Mouse (Mus musculus) neural tube, embryonic 14.5 days (tissue): ENCODE data around the gene Slc46a1. TPM values are rescaled to one million over a fixed set of nuclear protein-coding genes. Genes with fewer than 3 reads are reported as not detected.
A peak's percentile ranks its signal among the peaks of the same experiment; 100 is the strongest.

ENCODE experiments used
- ATAC-seq: fragments of 200-750 bp; cut with Nextera tagmentation; 2 replicates; pipeline ENCODE4 v1.8.0; 2017; ENCODE audit warnings: low read depth, mild to moderate bottlenecking, moderate TSS enrichment, moderate library complexity
- H3K27ac ChIP-seq: fragments of 300-500 bp; sonication (generic); 2 replicates; pipeline ENCODE4 v1.5.1; 2014; ENCODE audit warnings: low read depth, mild to moderate bottlenecking, control low read depth, low read length, moderate library complexity, mixed read lengths
- H3K27me3 ChIP-seq: fragments of 300-500 bp; sonication (generic); 2 replicates; pipeline ENCODE4 v1.6.1; 2014; ENCODE audit warnings: low read length; ENCODE audit not compliant: control insufficient read depth, insufficient read depth
- H3K36me3 ChIP-seq: fragments of 300-500 bp; sonication (generic); 2 replicates; pipeline ENCODE4 v1.6.1; 2014; ENCODE audit warnings: low read length, mixed read lengths; ENCODE audit not compliant: control insufficient read depth, insufficient read depth
- H3K4me1 ChIP-seq: fragments of 300-500 bp; sonication (generic); 2 replicates; pipeline ENCODE4 v1.6.1; 2014; ENCODE audit warnings: low read length; ENCODE audit not compliant: control insufficient read depth, insufficient read depth
- H3K4me2 ChIP-seq: fragments of 300-500 bp; sonication (generic); 2 replicates; pipeline ENCODE4 v1.6.1; 2014; ENCODE audit warnings: mild to moderate bottlenecking, low read depth, low read length, control low read depth
- H3K4me3 ChIP-seq: fragments of 300-500 bp; sonication (generic); 2 replicates; pipeline ENCODE4 v1.5.1; 2014; ENCODE audit warnings: low read depth, low read length, control low read depth, mixed read lengths
- H3K9ac ChIP-seq: fragments of 300-500 bp; sonication (generic); replicated peaks from 2 replicates; pipeline ENCODE4 v1.6.1; 2014; ENCODE audit warnings: low read depth, mild to moderate bottlenecking, control low read depth, low read length, mixed read lengths
- H3K9me3 ChIP-seq: fragments of 300-500 bp; sonication (generic); 2 replicates; pipeline ENCODE4 v1.6.1; 2016; ENCODE audit warnings: low read length; ENCODE audit not compliant: control insufficient read depth
- WGBS: fragments of 180-500 bp; shearing (Covaris S2); extraction: QIAGEN DNeasy Blood & Tissue Kit; methylation state at CpG from one replicate; pipeline ENCODE4 v1.1.7; 2014; 5-methylcytosine and 5-hydroxymethylcytosine counted together
- polyA plus RNA-seq: library from polyadenylated mRNA; unstranded; fragments of >200 nt; fragmentation: Nextera tagmentation; extraction: Ambion mirVana; gene quantifications from 2 replicates; pipeline ENCODE4 v1.2.1, GENCODE M21; 2014

Slc46a1 gene
- polyA plus RNA-seq, 1 experiment from 2014 or later = 26.1 TPM

- Histone ChIP-seq H3K27me3 (no peaks in the 10 kb centered on the region), H3K4me1 (peaks cover 9% of the 10 kb centered on the region), H3K36me3 (no peaks in the 10 kb centered on the region), H3K9me3 (no peaks in the 10 kb centered on the region), H3K4me2 (peak overlapping the region; percentile 88), H3K4me3 (peak overlapping the region; percentile 61), H3K9ac (no peak overlapping the region), H3K27ac (no peak overlapping the region)
- ATAC-seq = peak; percentile 47; the same call in 1 of the 2 replicates
- WGBS = 34% methylated on average over 9 of the region's 9 CpGs
Observed at GRCm38 (mm10) chr11:78465116-78465515, 381 bp upstream of the Slc46a1 start.

- no peaks in the 10 kb centered on the region for H3K36me3 ChIP-seq
- peak overlapping the region; percentile 61 for H3K4me3 ChIP-seq
- H3K27me3 ChIP-seq = no peaks in the 10 kb centered on the region
- peak overlapping the region; percentile 88 for H3K4me2 ChIP-seq
- WGBS = 55% methylated on average over 23 of the region's 23 CpGs
- peak overlapping the region; percentile 87 for H3K27ac ChIP-seq
- H3K9ac ChIP-seq = peak overlapping the region; percentile 69; the same call in 1 of the 2 replicates
- H3K9me3 ChIP-seq = no peaks in the 10 kb centered on the region
- peaks cover 9% of the 10 kb centered on the region for H3K4me1 ChIP-seq
- ATAC-seq = 0 out of 2 replicates have a peak, but pooled peaks have one; percentile 3
Observed at GRCm38 (mm10) chr11:78466242-78466912, 880 bp downstream of the Slc46a1 start.

- Histone ChIP-seq H3K9ac (no peak overlapping the region), H3K27me3 (no peaks in the 10 kb centered on the region), H3K27ac (no peak overlapping the region), H3K4me2 (no peak overlapping the region), H3K9me3 (no peaks in the 10 kb centered on the region), H3K4me3 (no peak overlapping the region), H3K36me3 (no peaks in the 10 kb centered on the region), H3K4me1 (peaks cover 9% of the 10 kb centered on the region)
- 93% methylated on average over 7 of the region's 7 CpGs for WGBS
- no peak for ATAC-seq
Observed at GRCm38 (mm10) chr11:78467515-78467914, 2.0 kb downstream of the Slc46a1 start.

- no peak overlapping the region for H3K9ac ChIP-seq
- no peak overlapping the region for H3K4me3 ChIP-seq
- no peak for ATAC-seq
- no peaks in the 10 kb centered on the region for H3K9me3 ChIP-seq
- H3K4me2 ChIP-seq = no peak overlapping the region
- H3K36me3 ChIP-seq = no peaks in the 10 kb centered on the region
- peaks cover 9% of the 10 kb centered on the region for H3K4me1 ChIP-seq
- 74% methylated on average over 3 of the region's 3 CpGs for WGBS
- no peak overlapping the region for H3K27ac ChIP-seq
- no peaks in the 10 kb centered on the region for H3K27me3 ChIP-seq
Observed at GRCm38 (mm10) chr11:78467932-78468331, 2.4 kb downstream of the Slc46a1 start.

- Histone ChIP-seq H3K4me2 (no peak overlapping the region), H3K27ac (no peak overlapping the region), H3K27me3 (no peaks in the 10 kb centered on the region), H3K36me3 (peaks cover 8% of the 10 kb centered on the region), H3K9me3 (no peaks in the 10 kb centered on the region), H3K4me1 (peaks cover 2% of the 10 kb centered on the region; the same call in 1 of the 2 replicates), H3K9ac (no peak overlapping the region), H3K4me3 (no peak overlapping the region)
- WGBS = 92% methylated on average over 10 of the region's 10 CpGs
- no peak for ATAC-seq
Observed at GRCm38 (mm10) chr11:78471326-78472103, 6.0 kb downstream of the Slc46a1 start.

- no peaks in the 10 kb centered on the region for H3K4me1 ChIP-seq
- no peak for ATAC-seq
- H3K4me3 ChIP-seq = no peak overlapping the region
- H3K27me3 ChIP-seq = no peaks in the 10 kb centered on the region
- no peak overlapping the region for H3K27ac ChIP-seq
- H3K36me3 ChIP-seq = peaks cover 10% of the 10 kb centered on the region
- no peaks in the 10 kb centered on the region for H3K9me3 ChIP-seq
- 75% methylated on average over 3 of the region's 3 CpGs for WGBS
- no peak overlapping the region for H3K9ac ChIP-seq
- H3K4me2 ChIP-seq = no peak overlapping the region
Observed at GRCm38 (mm10) chr11:78475289-78475688, 9.8 kb downstream of the Slc46a1 start.

- H3K27me3 ChIP-seq = 0 out of 2 replicates have a peak, but pooled peaks cover 2% of the 10 kb centered on the region
- H3K4me1 ChIP-seq = no peaks in the 10 kb centered on the region
- WGBS = 64% methylated on average over 7 of the region's 7 CpGs
- no peaks in the 10 kb centered on the region for H3K9me3 ChIP-seq
- H3K27ac ChIP-seq = no peak overlapping the region
- no peak overlapping the region for H3K4me2 ChIP-seq
- ATAC-seq = no peak
- no peak overlapping the region for H3K9ac ChIP-seq
- no peak overlapping the region for H3K4me3 ChIP-seq
- H3K36me3 ChIP-seq = peaks cover 37% of the 10 kb centered on the region
Observed at GRCm38 (mm10) chr11:78483639-78484038, 18.1 kb downstream of the Slc46a1 start.

- peak; percentile 22; the same call in 1 of the 2 replicates for ATAC-seq
Observed at GRCm38 (mm10) chr11:78488168-78488567, 22.7 kb downstream of the Slc46a1 start.

GRCm38 (mm10) chr11:78490781-78491241, 25.3 kb downstream of the Slc46a1 start:
- Histone ChIP-seq H3K27ac (no peak overlapping the region), H3K36me3 (peaks cover 26% of the 10 kb centered on the region), H3K4me2 (peak overlapping the region; percentile 37), H3K9me3 (no peaks in the 10 kb centered on the region), H3K4me1 (peaks cover 10% of the 10 kb centered on the region), H3K4me3 (peak overlapping the region; percentile 16), H3K9ac (peak overlapping the region; percentile 32; the same call in 1 of the 2 replicates), H3K27me3 (peaks cover 7% of the 10 kb centered on the region; the same call in 1 of the 2 replicates)
- peak; percentile 72; the same call in 1 of the 2 replicates for ATAC-seq
- 6% methylated on average over 48 of the region's 48 CpGs for WGBS

More at GRCm38 (mm10) chr11:78488168-78488567, 22.7 kb downstream of the Slc46a1 start:
- peaks cover 7% of the 10 kb centered on the region for H3K4me1 ChIP-seq
- H3K9me3 ChIP-seq = no peaks in the 10 kb centered on the region
- H3K4me2 ChIP-seq = no peak overlapping the region
- WGBS = 6% methylated on average over 8 of the region's 8 CpGs
- no peak overlapping the region for H3K9ac ChIP-seq
- H3K27ac ChIP-seq = no peak overlapping the region
- peaks cover 7% of the 10 kb centered on the region; the same call in 1 of the 2 replicates for H3K27me3 ChIP-seq
- peaks cover 28% of the 10 kb centered on the region for H3K36me3 ChIP-seq
- no peak overlapping the region for H3K4me3 ChIP-seq
